Mouse (Mus musculus): Measurements from ENCODE around the gene Ankrd17.

GRCm38 (mm10) chr5:90279418-90279817 is 87.0 kb downstream of the Ankrd17 start:
- TF ChIP-seq POLR2A (IDR thresholded peaks at IDR 0.05; ENCODE audit: insufficient read length, low read depth): no peak
- TF ChIP-seq MYOG (IDR thresholded peaks at IDR 0.05; ENCODE audit: control insufficient read depth in 1 of 3, insufficient read depth in 1 of 3, insufficient read length in 2 of 3, low read depth in 2 of 3): no peak
- TF ChIP-seq POLR2AphosphoS2 (IDR thresholded peaks at IDR 0.05; ENCODE audit: insufficient read length, low read depth): no peak
- TF ChIP-seq E2F4 (IDR thresholded peaks at IDR 0.05; ENCODE audit: insufficient read depth): no peak

Data from myocyte (in vitro differentiated cells).